9 mouse cellular contexts compared by ENCODE assay signal in genomic region chr7:68128271-68128674, GRCm38 (mm10).
A peak's percentile ranks its signal among the peaks of the same experiment; 100 is the strongest.
DNase-seq lines count a peak whose midpoint lies in the region; ATAC-seq and TF ChIP-seq lines count a peak whose summit lies in the region.
"Had no signal": no experiment of that assay in that cellular context is flagged by ENCODE, and none has a peak within 500 bp of the region (broad histone marks: within the 10 kb centered on the region; RNA-seq: fewer than 3 reads in every experiment).

No protein-coding gene starts in this region.

- no peaks in the 10 kb centered on the region for H3K27me3 ChIP-seq in ES-Bruce4 (ENCODE audit: control insufficient read depth, insufficient read depth, low read length, poor library complexity, severe bottlenecking)
- no peaks in the 10 kb centered on the region for H3K27me3 ChIP-seq in kidney, postnatal 0 days (ENCODE audit: insufficient read depth, low read length)

- H3K27ac ChIP-seq in ES-Bruce4 (ENCODE audit: insufficient read depth, low read length): 0 out of 2 replicates have a peak overlapping the region, but pooled peaks have one; percentile 11
- peak overlapping the region; percentile 8; the same call in 1 of the 2 replicates for H3K27ac ChIP-seq in embryonic fibroblast, embryonic 13.5 days (ENCODE audit: insufficient read depth, low read length)
- H3K27ac ChIP-seq in kidney, postnatal 0 days: peak overlapping the region; percentile 94
- peak overlapping the region; percentile 36 for H3K27ac ChIP-seq in olfactory bulb, adult 2 months (ENCODE audit: insufficient read depth, low read depth, low read length)

- H3K4me2 ChIP-seq in kidney, postnatal 0 days (ENCODE audit: low read length): peak overlapping the region; percentile 90

- no peaks in the 10 kb centered on the region for H3K9me3 ChIP-seq in ES-Bruce4 (replicated peaks; ENCODE audit: control insufficient read depth, insufficient read depth, low read length, poor library complexity, severe bottlenecking)
- H3K9me3 ChIP-seq in kidney, postnatal 0 days (replicated peaks; ENCODE audit: low read length): no peaks in the 10 kb centered on the region
- H3K9me3 ChIP-seq: G1E had no signal

- DNase-seq in heart, adult 11 months: peak; percentile 93
- DNase-seq in heart, postnatal 25 days (ENCODE audit: low spot score): no peak
- DNase-seq in kidney, postnatal 0 days (ENCODE audit: low spot score): peak; percentile 35
- no peak for DNase-seq in gastrocnemius, postnatal 10 days

- no peak for ATAC-seq in kidney, postnatal 0 days (replicated peaks; ENCODE audit: low FRiP score, low read depth)
- no peak for ATAC-seq in activated CD4-positive, CD25-positive, alpha-beta regulatory T cell, adult 4 months

- no peak overlapping the region for H3K4me3 ChIP-seq in ES-Bruce4 (ENCODE audit: low read depth, low read length)
- peak overlapping the region; percentile 68 for H3K4me3 ChIP-seq in embryonic fibroblast, embryonic 13.5 days (ENCODE audit: insufficient read depth, low read length)
- peak overlapping the region; percentile 48; the same call in 1 of the 2 replicates for H3K4me3 ChIP-seq in kidney, postnatal 0 days (replicated peaks; ENCODE audit: low read depth, low read length)
- 0 out of 2 replicates have a peak overlapping the region, but pooled peaks have one; percentile 4 for H3K4me3 ChIP-seq in olfactory bulb, adult 2 months (ENCODE audit: insufficient read depth, low read depth, low read length)

- peak overlapping the region; percentile 69 for H3K9ac ChIP-seq in ES-Bruce4 (ENCODE audit: low read depth, poor library complexity, severe bottlenecking)
- H3K9ac ChIP-seq in kidney, postnatal 0 days (ENCODE audit: low read depth, low read length): peak overlapping the region; percentile 49; the same call in 1 of the 2 replicates

- TF ChIP-seq CTCF in ES-Bruce4 (IDR thresholded peaks at IDR 0.05; ENCODE audit: low read depth, low read length): no peak
- TF ChIP-seq CTCF in embryonic fibroblast, embryonic 13.5 days (IDR thresholded peaks at IDR 0.05; ENCODE audit: borderline replicate concordance, insufficient read depth, low read length): no peak
- TF ChIP-seq CTCF in kidney, postnatal 0 days (IDR thresholded peaks at IDR 0.05; ENCODE audit: low read depth): no peak; the same call in 1 of the 2 replicates
- no peak for TF ChIP-seq CTCF in olfactory bulb, adult 2 months (IDR thresholded peaks at IDR 0.05; ENCODE audit: insufficient read depth, low read depth, low read length)

- H3K36me3 ChIP-seq in ES-Bruce4 (ENCODE audit: control insufficient read depth, insufficient read depth, low read length, poor library complexity, severe bottlenecking): no peaks in the 10 kb centered on the region
- no peaks in the 10 kb centered on the region for H3K36me3 ChIP-seq in kidney, postnatal 0 days (ENCODE audit: insufficient read depth, low read length)
- H3K36me3 ChIP-seq: G1E had no signal

- TF ChIP-seq POLR2A in ES-Bruce4 (IDR thresholded peaks at IDR 0.05; ENCODE audit: insufficient read depth, low read length): no peak
- TF ChIP-seq POLR2A in embryonic fibroblast, embryonic 13.5 days (IDR thresholded peaks at IDR 0.05; ENCODE audit: low read depth, low read length): no peak
- TF ChIP-seq POLR2A in olfactory bulb, adult 2 months (IDR thresholded peaks at IDR 0.05; ENCODE audit: insufficient read depth, low read depth, low read length): no peak

- no peak for TF ChIP-seq EP300 in ES-Bruce4 (IDR thresholded peaks at IDR 0.05; ENCODE audit: insufficient read depth, low read depth, low read length)

- intact Hi-C loops in heart, postnatal 25 days (cut with DNase I): loop anchor here (5.0 kb wide), 3 partner anchors 41 to 341 kb away; no protein-coding TSS in a partner anchor

- H3K4me1 ChIP-seq in ES-Bruce4 (ENCODE audit: control insufficient read depth, insufficient read depth, low read length): peaks cover 2% of the 10 kb centered on the region
- H3K4me1 ChIP-seq in embryonic fibroblast, embryonic 13.5 days (ENCODE audit: control insufficient read depth, insufficient read depth, low read length): peaks cover 12% of the 10 kb centered on the region
- peaks cover 41% of the 10 kb centered on the region for H3K4me1 ChIP-seq in kidney, postnatal 0 days (replicated peaks; ENCODE audit: insufficient read depth, low read length)
- H3K4me1 ChIP-seq in olfactory bulb, adult 2 months (ENCODE audit: control insufficient read depth, insufficient read depth, low read length): peaks cover 13% of the 10 kb centered on the region

- WGBS in kidney, postnatal 0 days: 12% methylated on average over 7 of the region's 7 CpGs
- WGBS in olfactory bulb, adult 2 months: 9% methylated on average over 7 of the region's 7 CpGs

Comparison
In these comparisons a context has a peak if more than half of its experiments do, and no peak if none do; other contexts are left out.
1. DNase-seq: peak in heart, adult 11 months (single experiment) and kidney, postnatal 0 days (single experiment); none in heart, postnatal 25 days (single experiment) and gastrocnemius, postnatal 10 days (single experiment).
2. H3K27ac ChIP-seq: peak in every context shown above with its lines; median percentile 94 in kidney, postnatal 0 days; 36 in olfactory bulb, adult 2 months; 11 in ES-Bruce4; 8 in embryonic fibroblast, embryonic 13.5 days.